In genomic region chr10:77978351-77979350, GRCm38 (mm10) we compare ENCODE assay signal across 8 mouse cellular contexts. TPM values are rescaled to one million over a fixed set of nuclear protein-coding genes. Genes with fewer than 3 reads are reported as not detected.
DNase-seq lines count a peak whose midpoint lies in the region; ATAC-seq and TF ChIP-seq lines count a peak whose summit lies in the region.

TSS of gene 1810043G02Rik (plus strand) at chr10:77978524.

- peaks cover 11% of the 10 kb centered on the region; the same call in 1 of the 2 replicates for H3K36me3 ChIP-seq in heart, embryonic 12.5 days
- no peaks in the 10 kb centered on the region for H3K36me3 ChIP-seq in kidney, postnatal 0 days (ENCODE audit: insufficient read depth, low read length)
- no peaks in the 10 kb centered on the region for H3K36me3 ChIP-seq in liver, embryonic 11.5 days (ENCODE audit: control insufficient read depth, insufficient read depth, low read length)
- 0 out of 2 replicates have a peak, but pooled peaks cover 4% of the 10 kb centered on the region for H3K36me3 ChIP-seq in stomach, embryonic 14.5 days (ENCODE audit: control insufficient read depth, insufficient read depth, low read length)

- peak within 1 kb of the TSS; percentile 83 for H3K4me2 ChIP-seq in heart, embryonic 12.5 days
- H3K4me2 ChIP-seq in kidney, postnatal 0 days (ENCODE audit: low read length): peak within 1 kb of the TSS; percentile 59
- H3K4me2 ChIP-seq in liver, embryonic 11.5 days: peak within 1 kb of the TSS; percentile 67
- peak within 1 kb of the TSS; percentile 73 for H3K4me2 ChIP-seq in stomach, embryonic 14.5 days (replicated peaks; ENCODE audit: low read depth, low read length)

- WGBS in heart, embryonic 12.5 days: 1% methylated on average over 57 of the region's 57 CpGs
- WGBS in kidney, postnatal 0 days: 1% methylated on average over 50 of the region's 57 CpGs
- 2% methylated on average over 57 of the region's 57 CpGs for WGBS in liver, embryonic 11.5 days
- WGBS in stomach, embryonic 14.5 days: under 1% methylated on average over 57 of the region's 57 CpGs

- peak; percentile 96 for ATAC-seq in erythroid progenitor cell, adult 5-6 weeks (replicated peaks; ENCODE audit: low FRiP score, poor library complexity, severe bottlenecking)
- ATAC-seq in heart, embryonic 12.5 days (ENCODE audit: insufficient number of reproducible peaks, low FRiP score): peak; percentile 96
- peak; percentile 96 for ATAC-seq in kidney, postnatal 0 days (replicated peaks; ENCODE audit: low FRiP score, low read depth)
- ATAC-seq in liver, embryonic 11.5 days (replicated peaks; ENCODE audit: low FRiP score): peak; percentile 96
- peak; percentile 91 for ATAC-seq in stomach, embryonic 14.5 days (ENCODE audit: insufficient number of reproducible peaks, insufficient read depth, low FRiP score, low read depth)

- H3K9me3 ChIP-seq in heart, embryonic 12.5 days (replicated peaks): no peaks in the 10 kb centered on the region
- no peaks in the 10 kb centered on the region for H3K9me3 ChIP-seq in kidney, postnatal 0 days (replicated peaks; ENCODE audit: low read length)
- no peaks in the 10 kb centered on the region for H3K9me3 ChIP-seq in liver, embryonic 11.5 days (ENCODE audit: control insufficient read depth, low read length)
- no peaks in the 10 kb centered on the region for H3K9me3 ChIP-seq in stomach, embryonic 14.5 days (ENCODE audit: control insufficient read depth, low read depth, low read length)

- H3K4me1 ChIP-seq in heart, embryonic 12.5 days (replicated peaks): peaks cover 13% of the 10 kb centered on the region
- 0 out of 2 replicates have a peak, but pooled peaks cover 3% of the 10 kb centered on the region for H3K4me1 ChIP-seq in kidney, postnatal 0 days (replicated peaks; ENCODE audit: insufficient read depth, low read length)
- H3K4me1 ChIP-seq in liver, embryonic 11.5 days (replicated peaks; ENCODE audit: control insufficient read depth, insufficient read depth, low read length): peaks cover 10% of the 10 kb centered on the region
- H3K4me1 ChIP-seq in stomach, embryonic 14.5 days (ENCODE audit: control insufficient read depth, insufficient read depth, low read length): peaks cover 8% of the 10 kb centered on the region

- TF ChIP-seq CTCF in kidney, postnatal 0 days (IDR thresholded peaks at IDR 0.05; ENCODE audit: low read depth): no peak

- H3K9ac ChIP-seq in heart, embryonic 12.5 days: peak within 1 kb of the TSS; percentile 79
- peak within 1 kb of the TSS; percentile 70 for H3K9ac ChIP-seq in kidney, postnatal 0 days (ENCODE audit: low read depth, low read length)
- peak within 1 kb of the TSS; percentile 71 for H3K9ac ChIP-seq in liver, embryonic 11.5 days (ENCODE audit: low read depth, low read length)
- peak within 1 kb of the TSS; percentile 55; the same call in 1 of the 2 replicates for H3K9ac ChIP-seq in stomach, embryonic 14.5 days (replicated peaks; ENCODE audit: low read depth, low read length)

- peak; percentile 98 for DNase-seq in CD4-positive helper T cell, adult 2 months (ENCODE audit: low read depth, low spot score)
- DNase-seq in brain, embryonic 18.5 days (ENCODE audit: low read depth, low spot score): peak; percentile 91
- DNase-seq in kidney, postnatal 0 days (ENCODE audit: low spot score): peak; percentile 97
- peak; percentile 99 for DNase-seq in liver, embryonic 11.5 days (ENCODE audit: low spot score)
- DNase-seq in naive thymus-derived CD4-positive, alpha-beta T cell, adult 2 months (ENCODE audit: low read depth): peak; percentile 99

- peak within 1 kb of the TSS; percentile 72 for H3K4me3 ChIP-seq in heart, embryonic 12.5 days
- H3K4me3 ChIP-seq in kidney, postnatal 0 days (replicated peaks; ENCODE audit: low read depth, low read length): peak within 1 kb of the TSS; percentile 56
- peak within 1 kb of the TSS; percentile 67 for H3K4me3 ChIP-seq in liver, embryonic 11.5 days (ENCODE audit: low read depth, low read length)
- H3K4me3 ChIP-seq in stomach, embryonic 14.5 days (ENCODE audit: low read depth, low read length): peak within 1 kb of the TSS; percentile 54

- H3K27ac ChIP-seq in heart, embryonic 12.5 days (ENCODE audit: poor library complexity, severe bottlenecking): no peak within 1 kb of the TSS
- H3K27ac ChIP-seq in kidney, postnatal 0 days: no peak within 1 kb of the TSS
- H3K27ac ChIP-seq in liver, embryonic 11.5 days (ENCODE audit: low read depth, low read length): no peak within 1 kb of the TSS
- H3K27ac ChIP-seq in stomach, embryonic 14.5 days (ENCODE audit: low read length): 0 out of 2 replicates have a peak within 1 kb of the TSS, but pooled peaks have one; percentile 44

- no peaks in the 10 kb centered on the region for H3K27me3 ChIP-seq in heart, embryonic 12.5 days (replicated peaks)
- no peaks in the 10 kb centered on the region for H3K27me3 ChIP-seq in kidney, postnatal 0 days (ENCODE audit: insufficient read depth, low read length)
- no peaks in the 10 kb centered on the region for H3K27me3 ChIP-seq in liver, embryonic 11.5 days (replicated peaks; ENCODE audit: control insufficient read depth, insufficient read depth, low read length)
- no peaks in the 10 kb centered on the region for H3K27me3 ChIP-seq in stomach, embryonic 14.5 days (ENCODE audit: control insufficient read depth, insufficient read depth, low read length)

RNA-seq across cellular contexts. Expression of gene 1810043G02Rik, which starts in this region (rescaled TPM):
- total RNA-seq in erythroid progenitor cell, adult 5-6 weeks (2015; ENCODE audit: low replicate concordance): not detected in 2 replicates
- total RNA-seq in erythroid progenitor cell, adult 5-6 weeks (2017; ENCODE audit: low replicate concordance): 0.26 and 3.5 TPM in 2 replicates
- 14.8 and 15.6 TPM in 2 replicates for polyA plus RNA-seq in heart, embryonic 12.5 days (2016; fragmentation: Nextera tagmentation; extraction: Ambion mirVana)
- 29.8 and 32.0 TPM in 2 replicates for polyA plus RNA-seq in kidney, postnatal 0 days (2015; fragmentation: Nextera tagmentation; extraction: Ambion mirVana)
- polyA plus RNA-seq in liver, embryonic 11.5 days (2014; fragmentation: Nextera tagmentation; extraction: Ambion mirVana): 12.1 and 12.8 TPM in 2 replicates
- polyA plus RNA-seq in stomach, embryonic 14.5 days (2014; fragmentation: Nextera tagmentation; extraction: Ambion mirVana): 36.7 and 38.1 TPM in 2 replicates
